Mouse (Mus musculus): ENCODE measurements around the gene Rapgef6. TPM values are rescaled to one million over a fixed set of nuclear protein-coding genes. Genes with fewer than 3 reads are reported as not detected.

The Rapgef6 gene
- polyA plus RNA-seq, 1 experiment: 12.1 TPM

GRCm38 (mm10) chr11:54690171-54690570 is 167.5 kb downstream of the Rapgef6 start:
- 82% methylated on average over 4 of the region's 4 CpGs for WGBS
- no peak for DNase-seq

GRCm38 (mm10) chr11:54691179-54691578 is 168.5 kb downstream of the Rapgef6 start:
- TF ChIP-seq POLR2A (IDR thresholded peaks at IDR 0.05; ENCODE audit: low read depth, low read length): no peak
- TF ChIP-seq CTCF (conservative IDR thresholded peaks at IDR 0.05; ENCODE audit: insufficient read depth, insufficient read length, low read depth, low read length): no peak
- WGBS: 72% methylated on average over 4 of the region's 4 CpGs
- no peaks in the 10 kb centered on the region for H3K27me3 ChIP-seq (replicated peaks; ENCODE audit: control insufficient read depth, insufficient read depth, low read length)
- H3K36me3 ChIP-seq (ENCODE audit: control insufficient read depth, insufficient read depth, low read length): peaks cover 1% of the 10 kb centered on the region; the same call in 1 of the 2 replicates
- H3K27ac ChIP-seq (ENCODE audit: insufficient read depth, low read depth, low read length): no peak overlapping the region
- no peaks in the 10 kb centered on the region for H3K4me1 ChIP-seq (ENCODE audit: control insufficient read depth, insufficient read depth, low read length)
- H3K4me3 ChIP-seq (ENCODE audit: insufficient read depth, low read depth, low read length): no peak overlapping the region
- peak; percentile 44 for DNase-seq

More at GRCm38 (mm10) chr11:54690171-54690570, 167.5 kb downstream of the Rapgef6 start:
- Histone ChIP-seq H3K27me3 (replicated peaks; ENCODE audit: control insufficient read depth, insufficient read depth, low read length) (no peaks in the 10 kb centered on the region), H3K36me3 (ENCODE audit: control insufficient read depth, insufficient read depth, low read length) (peaks cover 1% of the 10 kb centered on the region; the same call in 1 of the 2 replicates), H3K4me1 (ENCODE audit: control insufficient read depth, insufficient read depth, low read length) (no peaks in the 10 kb centered on the region), H3K27ac (ENCODE audit: insufficient read depth, low read depth, low read length) (no peak overlapping the region), H3K4me3 (ENCODE audit: insufficient read depth, low read depth, low read length) (no peak overlapping the region)
- TF ChIP-seq POLR2A (IDR thresholded peaks at IDR 0.05; ENCODE audit: low read depth, low read length): no peak
- no peak for TF ChIP-seq CTCF (conservative IDR thresholded peaks at IDR 0.05; ENCODE audit: insufficient read depth, insufficient read length, low read depth, low read length)

GRCm38 (mm10) chr11:54693696-54694095 is 171.0 kb downstream of the Rapgef6 start:
- Histone ChIP-seq H3K27ac (ENCODE audit: insufficient read depth, low read depth, low read length) (no peak overlapping the region), H3K27me3 (replicated peaks; ENCODE audit: control insufficient read depth, insufficient read depth, low read length) (no peaks in the 10 kb centered on the region), H3K36me3 (ENCODE audit: control insufficient read depth, insufficient read depth, low read length) (peaks cover 1% of the 10 kb centered on the region; the same call in 1 of the 2 replicates), H3K4me1 (ENCODE audit: control insufficient read depth, insufficient read depth, low read length) (no peaks in the 10 kb centered on the region), H3K4me3 (ENCODE audit: insufficient read depth, low read depth, low read length) (no peak overlapping the region)
- no peak for DNase-seq
- WGBS: 70% methylated on average over 6 of the region's 6 CpGs
- no peak for TF ChIP-seq CTCF (conservative IDR thresholded peaks at IDR 0.05; ENCODE audit: insufficient read depth, insufficient read length, low read depth, low read length)
- TF ChIP-seq POLR2A (IDR thresholded peaks at IDR 0.05; ENCODE audit: low read depth, low read length): no peak

- no peak for TF ChIP-seq POLR2A (IDR thresholded peaks at IDR 0.05; ENCODE audit: low read depth, low read length)
- no peak overlapping the region for H3K27ac ChIP-seq (ENCODE audit: insufficient read depth, low read depth, low read length)
- H3K4me3 ChIP-seq (ENCODE audit: insufficient read depth, low read depth, low read length): no peak overlapping the region
- H3K4me1 ChIP-seq (ENCODE audit: control insufficient read depth, insufficient read depth, low read length): no peaks in the 10 kb centered on the region
- H3K36me3 ChIP-seq (ENCODE audit: control insufficient read depth, insufficient read depth, low read length): peaks cover 1% of the 10 kb centered on the region; the same call in 1 of the 2 replicates
- DNase-seq: no peak
- WGBS: 71% methylated on average over 8 of the region's 8 CpGs
- no peaks in the 10 kb centered on the region for H3K27me3 ChIP-seq (replicated peaks; ENCODE audit: control insufficient read depth, insufficient read depth, low read length)
Observed at GRCm38 (mm10) chr11:54694291-54694690, 171.6 kb downstream of the Rapgef6 start.

GRCm38 (mm10) chr11:54695951-54696350 is 173.3 kb downstream of the Rapgef6 start:
- peaks cover 1% of the 10 kb centered on the region; the same call in 1 of the 2 replicates for H3K36me3 ChIP-seq (ENCODE audit: control insufficient read depth, insufficient read depth, low read length)
- WGBS: 51% methylated on average over 4 of the region's 4 CpGs

GRCm38 (mm10) chr11:54697611-54698010 is 175.0 kb downstream of the Rapgef6 start:
- no peak for TF ChIP-seq POLR2A (IDR thresholded peaks at IDR 0.05; ENCODE audit: low read depth, low read length)
- no peak for TF ChIP-seq CTCF (conservative IDR thresholded peaks at IDR 0.05; ENCODE audit: insufficient read depth, insufficient read length, low read depth, low read length)
- H3K27me3 ChIP-seq (replicated peaks; ENCODE audit: control insufficient read depth, insufficient read depth, low read length): no peaks in the 10 kb centered on the region
- no peaks in the 10 kb centered on the region for H3K36me3 ChIP-seq (ENCODE audit: control insufficient read depth, insufficient read depth, low read length)
- H3K4me3 ChIP-seq (ENCODE audit: insufficient read depth, low read depth, low read length): no peak overlapping the region
- no peaks in the 10 kb centered on the region for H3K4me1 ChIP-seq (ENCODE audit: control insufficient read depth, insufficient read depth, low read length)
- whole genome bisulfite sequencing: 56% methylated on average over 5 of the region's 5 CpGs
- no peak overlapping the region for H3K27ac ChIP-seq (ENCODE audit: insufficient read depth, low read depth, low read length)
- DNase-seq: peak; percentile 45

More at GRCm38 (mm10) chr11:54695951-54696350, 173.3 kb downstream of the Rapgef6 start:
- peak; percentile 19 for DNase-seq
- H3K27me3 ChIP-seq (replicated peaks; ENCODE audit: control insufficient read depth, insufficient read depth, low read length): no peaks in the 10 kb centered on the region
- H3K4me3 ChIP-seq (ENCODE audit: insufficient read depth, low read depth, low read length): no peak overlapping the region
- H3K27ac ChIP-seq (ENCODE audit: insufficient read depth, low read depth, low read length): no peak overlapping the region
- no peak for TF ChIP-seq CTCF (conservative IDR thresholded peaks at IDR 0.05; ENCODE audit: insufficient read depth, insufficient read length, low read depth, low read length)
- TF ChIP-seq POLR2A (IDR thresholded peaks at IDR 0.05; ENCODE audit: low read depth, low read length): no peak
- H3K4me1 ChIP-seq (ENCODE audit: control insufficient read depth, insufficient read depth, low read length): no peaks in the 10 kb centered on the region

GRCm38 (mm10) chr11:54698636-54699035 is 176.0 kb downstream of the Rapgef6 start:
- no peak overlapping the region for H3K4me3 ChIP-seq (ENCODE audit: insufficient read depth, low read depth, low read length)
- TF ChIP-seq POLR2A (IDR thresholded peaks at IDR 0.05; ENCODE audit: low read depth, low read length) (no peak), CTCF (conservative IDR thresholded peaks at IDR 0.05; ENCODE audit: insufficient read depth, insufficient read length, low read depth, low read length) (no peak)
- 89% methylated on average over 7 of the region's 7 CpGs for WGBS
- H3K27ac ChIP-seq (ENCODE audit: insufficient read depth, low read depth, low read length): no peak overlapping the region
- no peaks in the 10 kb centered on the region for H3K27me3 ChIP-seq (replicated peaks; ENCODE audit: control insufficient read depth, insufficient read depth, low read length)
- no peaks in the 10 kb centered on the region for H3K36me3 ChIP-seq (ENCODE audit: control insufficient read depth, insufficient read depth, low read length)
- H3K4me1 ChIP-seq (ENCODE audit: control insufficient read depth, insufficient read depth, low read length): no peaks in the 10 kb centered on the region
- DNase-seq: no peak

Data from kidney, adult 2 months (tissue).